Mouse (Mus musculus) small intestine, adult 2 months (tissue): Measurements from ENCODE around the gene Ccdc152.

ENCODE experiments used
- CTCF ChIP-seq: fragments of 200-500 bp; IDR thresholded peaks from 2 replicates; pipeline ENCODE4 v1.5.1; 2012; ENCODE audit warnings: low read depth, mild to moderate bottlenecking, control low read depth, inconsistent platforms, low read length, moderate library complexity, mixed read lengths; ENCODE audit not compliant: insufficient replicate concordance, insufficient read length; ENCODE audit errors: extremely low read depth
- POLR2A ChIP-seq: fragments of 200-500 bp; IDR thresholded peaks from 2 replicates; pipeline ENCODE4 v1.6.1; 2012; ENCODE audit warnings: low read depth, mild to moderate bottlenecking, control low read depth, inconsistent platforms, low read length, moderate library complexity

DNA sequence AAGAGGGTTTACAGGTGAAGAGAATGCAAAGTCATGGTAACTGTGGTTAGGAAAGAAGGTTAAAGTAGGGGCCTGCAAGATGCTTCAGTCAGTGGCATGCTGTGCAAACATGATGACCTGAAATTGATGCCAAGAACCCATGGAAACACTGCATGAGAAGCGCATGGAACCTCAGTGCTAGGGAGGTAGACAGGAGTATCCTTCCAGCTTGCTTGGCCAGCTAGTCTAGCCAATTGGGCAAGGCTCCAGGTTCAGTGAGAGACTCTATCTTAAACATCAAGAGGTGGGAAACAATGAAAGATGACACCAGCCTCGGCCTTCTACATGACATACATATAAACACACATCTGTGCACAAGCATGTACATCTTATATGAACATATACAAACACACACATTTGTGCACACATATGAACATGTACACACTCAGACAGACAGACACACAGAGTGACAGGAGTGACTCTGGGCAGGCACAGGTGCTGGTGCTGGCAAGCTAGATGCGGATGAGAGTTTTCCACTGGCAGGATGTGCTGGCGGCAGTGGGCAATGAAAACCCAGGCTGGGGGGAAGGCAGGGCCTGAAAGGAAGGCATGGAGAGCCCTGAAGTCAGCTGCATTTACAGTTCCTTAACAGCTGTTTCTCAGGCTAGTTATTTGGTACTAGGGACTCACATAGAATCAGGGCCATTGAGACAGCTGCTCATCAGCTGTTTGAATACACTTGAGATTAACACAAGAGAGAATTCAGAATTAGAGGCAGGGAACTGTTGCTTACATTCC is 38.7 kb upstream of the Ccdc152 start:
- no peak for TF ChIP-seq CTCF
- TF ChIP-seq POLR2A = no peak
